Mouse (Mus musculus): ENCODE data around the gene Mef2a.
A peak's percentile ranks its signal among the peaks of the same experiment; 100 is the strongest.
"Not testable (repeated sequence)": the region's sequence is repeated elsewhere in the genome, so short reads cannot be mapped to it uniquely, and the experiment has no call there.

The Mef2a gene

DNA sequence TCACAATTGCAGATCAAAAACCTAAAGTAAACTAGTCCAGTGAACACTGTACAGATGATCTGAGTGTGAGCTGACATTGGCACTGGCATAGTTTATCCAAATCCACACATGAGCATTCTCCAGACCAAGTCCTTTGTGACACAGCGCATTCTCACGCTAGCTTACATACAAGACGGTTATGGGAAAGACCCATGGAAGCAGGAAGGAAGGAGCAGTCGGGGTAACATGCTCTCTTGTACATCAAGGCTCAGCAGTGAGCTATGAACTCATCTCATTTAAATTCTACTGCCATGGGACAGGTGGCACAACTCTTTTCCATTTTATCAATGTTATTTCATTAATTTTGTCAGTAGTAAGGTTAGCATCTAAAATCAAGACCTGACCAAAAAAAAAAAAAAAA lies 3.0 kb downstream of the Mef2a start:
- DNase-seq = no peak

DNA sequence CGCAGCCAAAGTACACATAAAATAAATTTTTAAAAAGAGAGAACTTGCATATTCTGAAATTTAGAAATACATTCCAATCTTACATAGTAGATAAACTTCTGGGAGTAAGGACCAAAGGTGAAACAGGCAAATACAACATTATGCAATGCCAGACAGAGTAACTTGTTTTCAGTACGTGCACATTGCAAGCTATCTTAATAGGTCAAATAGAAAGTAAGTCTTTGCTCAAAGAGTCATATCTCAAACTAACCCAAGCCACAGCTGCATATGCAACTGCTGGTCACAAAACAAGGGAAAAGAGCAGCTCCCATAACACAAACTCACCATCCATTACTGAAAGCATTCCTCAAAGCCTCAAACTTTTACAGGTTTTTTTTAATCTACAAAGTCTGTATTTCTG lies 4.3 kb downstream of the Mef2a start:
- DNase-seq = no peak

DNA sequence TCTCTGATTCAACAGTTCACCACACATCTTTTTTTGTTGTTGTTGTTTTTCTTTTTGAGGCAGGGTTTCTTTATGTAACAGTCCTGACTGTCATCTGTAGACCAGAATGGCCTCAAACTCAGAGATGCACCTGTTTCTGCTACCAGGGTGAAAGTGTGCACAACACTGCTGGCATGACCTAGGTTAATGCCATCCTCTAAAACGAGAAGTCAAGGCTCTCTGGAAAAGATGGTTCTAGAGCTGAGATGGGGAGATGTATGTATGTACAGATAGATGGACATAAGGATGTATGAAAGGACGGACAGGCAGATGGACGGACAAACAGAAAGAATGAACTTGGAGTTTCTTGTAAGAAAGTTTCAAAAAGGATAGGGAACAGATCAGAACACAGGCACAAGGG lies 12.1 kb downstream of the Mef2a start:
- no peak for DNase-seq

DNA sequence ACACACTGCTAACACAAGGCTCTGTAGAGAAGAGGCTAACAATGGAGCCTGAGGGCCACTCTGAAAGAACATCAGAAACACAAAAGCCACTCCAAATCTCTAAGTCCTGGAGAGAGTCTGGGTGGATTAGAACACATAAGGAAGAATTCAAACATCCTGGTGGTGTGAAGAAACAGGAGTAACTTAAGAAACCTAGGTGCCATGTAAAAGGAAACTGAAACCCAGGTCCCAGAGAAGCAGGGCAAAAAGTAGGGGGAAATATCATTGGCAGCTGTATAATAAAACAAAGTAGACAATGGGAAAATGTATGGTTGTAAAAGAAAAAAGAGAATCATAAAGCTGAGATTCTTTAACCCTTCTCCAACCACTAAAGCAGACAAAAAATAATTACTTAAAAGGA lies 12.8 kb downstream of the Mef2a start:
- DNase-seq = no peak

DNA sequence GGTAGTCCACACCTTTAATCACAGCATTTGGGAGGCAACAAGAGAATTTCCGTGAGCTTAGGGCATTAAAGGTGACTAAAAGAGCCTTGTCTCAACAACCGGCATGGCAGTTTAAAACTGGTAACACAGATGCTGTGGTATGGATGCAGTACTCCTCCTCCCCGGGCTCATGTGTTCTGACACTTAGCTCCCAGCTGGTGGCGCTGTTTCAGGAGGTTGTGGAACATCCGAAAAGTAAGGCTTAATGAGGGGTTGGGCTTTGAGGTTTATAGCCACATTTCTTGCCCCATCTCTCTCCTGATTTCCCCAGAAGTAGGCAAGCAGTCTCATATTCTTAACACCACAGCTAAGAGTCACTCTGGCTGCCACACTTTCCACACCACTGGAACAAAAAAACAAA lies 16.8 kb downstream of the Mef2a start:
- no peak for DNase-seq

DNA sequence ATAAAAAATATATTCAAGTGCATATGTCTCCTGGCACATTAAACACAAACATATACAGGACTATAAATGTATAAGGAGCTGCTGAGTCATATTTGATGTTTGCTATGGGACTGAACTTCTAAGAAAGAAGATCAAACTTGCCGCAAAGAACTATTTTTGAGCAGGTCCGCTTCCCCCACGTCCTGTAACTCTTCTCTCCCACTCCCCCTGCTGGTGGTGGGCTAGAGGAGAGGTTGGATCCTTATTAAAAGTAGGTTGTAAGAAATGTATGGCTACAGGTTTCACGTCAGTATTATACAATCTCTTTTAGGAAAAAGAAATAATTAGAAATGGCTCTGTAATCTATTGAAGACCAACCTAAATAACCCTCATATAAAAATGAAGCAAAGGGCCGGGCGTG lies 19.0 kb downstream of the Mef2a start:
- DNase-seq = no peak

DNA sequence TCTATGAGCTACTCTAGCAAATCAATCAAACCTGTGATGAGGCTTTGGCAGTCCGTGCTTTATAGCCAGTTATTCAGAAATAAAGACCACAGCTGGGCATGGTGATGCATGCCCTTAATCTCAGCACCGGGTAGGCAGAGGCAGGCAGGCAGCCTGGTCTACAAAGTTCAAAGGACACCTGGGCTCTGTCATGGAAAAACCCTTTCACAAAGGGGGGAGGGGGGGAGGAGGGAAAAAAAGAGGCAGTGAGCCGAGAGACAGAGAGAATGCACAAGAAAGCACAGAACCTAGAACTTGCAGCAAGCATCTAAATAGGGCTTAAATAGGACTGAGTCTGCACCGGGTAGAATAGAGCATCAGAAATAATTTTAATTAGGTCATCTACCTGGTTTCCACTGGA lies 19.7 kb downstream of the Mef2a start:
- no peak for DNase-seq

DNA sequence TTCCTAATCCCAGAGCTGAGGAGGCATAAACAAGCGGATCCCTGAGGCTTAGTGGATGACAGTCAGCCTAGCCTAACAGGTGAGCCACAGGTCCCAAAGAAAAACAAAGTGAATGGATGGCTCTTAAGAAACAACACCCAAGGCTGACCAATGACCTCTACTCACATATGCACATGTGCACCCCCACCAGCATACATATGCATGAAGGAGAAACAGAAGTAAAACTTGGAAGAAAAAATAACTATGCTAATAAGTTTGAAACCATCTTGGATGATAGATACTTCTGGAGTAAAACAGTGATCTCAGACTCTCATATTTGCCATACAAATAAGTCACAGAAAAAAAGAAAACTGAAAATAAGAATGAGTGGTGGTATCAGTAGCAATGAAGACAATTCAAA lies 28.2 kb downstream of the Mef2a start:
- DNase-seq = no peak

DNA sequence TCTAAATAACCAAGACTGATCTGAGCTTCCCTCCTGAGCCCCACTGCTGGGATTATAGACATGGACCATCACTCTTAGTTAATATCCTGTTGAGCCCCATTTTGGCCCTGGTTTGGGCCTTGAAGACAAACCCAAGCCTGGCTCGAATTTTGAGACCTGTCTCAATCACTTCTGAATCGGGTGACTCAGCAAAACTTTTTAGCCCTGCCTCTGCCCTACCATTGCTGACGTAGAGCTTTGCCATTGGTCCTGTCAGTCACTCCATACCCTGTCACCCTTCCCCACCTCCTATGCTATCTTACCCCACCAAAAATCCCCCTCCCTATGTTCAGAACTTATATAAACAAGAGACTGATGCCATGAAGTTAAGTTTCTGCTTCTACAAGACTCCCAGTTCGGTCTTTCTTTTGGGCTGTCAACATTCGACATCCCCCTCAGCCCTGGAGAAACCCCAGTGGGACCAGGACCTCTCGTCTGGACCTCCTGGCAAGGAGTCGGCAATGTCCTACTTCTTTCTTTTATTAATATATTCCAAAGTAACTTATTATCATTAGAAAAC lies 30.5 kb downstream of the Mef2a start:
- no peak for DNase-seq

DNA sequence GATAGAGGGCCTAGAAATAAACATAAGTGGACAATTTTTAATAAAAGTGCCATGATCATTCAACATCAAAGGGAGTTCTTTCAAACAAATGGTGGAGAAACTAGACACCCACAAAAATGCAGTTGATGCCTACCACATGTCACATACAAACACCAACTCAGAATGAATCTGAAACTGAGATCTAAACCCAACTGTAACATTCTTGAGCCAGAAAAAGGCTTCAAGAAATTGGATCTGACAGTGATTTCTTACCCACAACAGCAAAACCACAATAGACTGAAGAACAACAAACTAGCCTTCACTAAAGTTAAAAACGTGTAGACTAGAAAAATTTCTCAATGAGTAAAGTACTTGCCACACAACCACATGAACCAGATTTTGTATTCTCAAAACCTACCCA lies 52.3 kb downstream of the Mef2a start:
- no peak for DNase-seq

DNA sequence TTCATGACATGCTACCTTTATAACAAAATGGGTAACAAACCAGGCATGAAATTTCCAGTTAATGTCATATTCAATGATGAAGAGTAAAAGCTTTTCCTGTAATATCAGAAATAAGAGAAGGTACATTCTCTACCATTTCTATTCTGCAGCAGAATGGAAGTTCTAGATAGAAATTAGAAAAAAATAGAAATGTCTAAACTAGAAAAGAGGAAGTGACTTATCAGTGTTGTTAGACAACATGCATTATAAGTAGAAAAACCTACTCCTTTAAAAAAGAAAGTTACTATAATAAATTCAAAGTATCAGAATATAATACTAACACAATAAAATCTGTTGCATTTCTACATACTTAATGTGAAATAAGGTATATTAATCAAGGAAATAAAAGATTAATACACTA lies 54.0 kb downstream of the Mef2a start:
- no peak for DNase-seq

DNA sequence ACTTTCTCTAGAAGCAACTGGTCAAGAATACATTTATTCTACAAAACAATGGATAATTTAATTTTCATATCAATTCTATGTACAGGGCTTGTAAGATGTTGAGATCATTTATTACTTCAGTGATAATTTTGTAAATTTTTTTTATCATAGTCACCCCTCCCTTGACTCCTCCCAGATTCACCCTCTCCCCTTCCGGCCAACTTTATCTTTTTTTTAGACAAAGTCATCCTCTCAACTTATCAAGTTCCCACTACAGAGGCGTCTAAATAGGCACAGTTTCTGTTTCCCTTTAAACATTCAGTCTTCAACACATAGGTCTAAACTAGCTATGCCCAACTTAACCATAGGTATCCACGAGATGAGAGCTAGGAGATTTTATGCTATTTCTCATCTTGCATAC lies 59.5 kb downstream of the Mef2a start:
- DNase-seq = no peak

DNA sequence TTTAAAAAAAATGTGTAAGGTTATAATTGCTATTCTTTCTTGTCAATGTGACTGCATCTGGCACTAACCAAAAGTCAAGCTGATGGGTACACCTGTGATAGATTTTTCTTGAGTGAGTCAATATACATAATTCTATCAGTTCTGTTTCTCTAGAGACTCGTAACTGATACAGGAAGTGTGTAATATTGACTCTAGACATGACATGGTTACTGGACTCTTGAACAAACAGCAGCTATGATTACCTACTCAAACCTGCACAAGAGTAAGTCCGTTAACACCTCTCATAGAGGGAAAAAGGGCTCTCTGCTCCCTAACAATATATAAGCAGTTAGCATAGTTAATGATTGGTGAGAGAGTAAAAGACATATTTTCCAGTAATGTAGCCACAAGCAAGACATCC lies 62.5 kb downstream of the Mef2a start:
- DNase-seq = no peak

DNA sequence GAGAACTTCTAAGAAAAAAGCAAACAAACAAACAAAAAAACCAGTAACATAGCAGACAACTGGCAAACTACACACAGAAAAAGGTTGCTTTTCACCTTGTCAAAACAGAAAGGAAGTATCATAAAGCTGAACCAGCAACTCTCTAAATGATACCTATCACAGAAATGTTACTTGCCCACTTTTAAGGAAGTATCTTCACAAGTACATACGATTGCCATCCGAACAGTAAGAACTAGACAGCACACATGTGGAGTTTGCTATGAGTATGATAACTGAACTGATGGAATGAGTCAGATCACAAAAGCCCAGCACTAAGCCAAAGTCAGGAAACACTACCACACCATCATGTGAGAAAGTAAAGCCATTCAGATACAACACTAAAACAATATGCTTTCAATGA lies 64.6 kb downstream of the Mef2a start:
- no peak for DNase-seq

DNA sequence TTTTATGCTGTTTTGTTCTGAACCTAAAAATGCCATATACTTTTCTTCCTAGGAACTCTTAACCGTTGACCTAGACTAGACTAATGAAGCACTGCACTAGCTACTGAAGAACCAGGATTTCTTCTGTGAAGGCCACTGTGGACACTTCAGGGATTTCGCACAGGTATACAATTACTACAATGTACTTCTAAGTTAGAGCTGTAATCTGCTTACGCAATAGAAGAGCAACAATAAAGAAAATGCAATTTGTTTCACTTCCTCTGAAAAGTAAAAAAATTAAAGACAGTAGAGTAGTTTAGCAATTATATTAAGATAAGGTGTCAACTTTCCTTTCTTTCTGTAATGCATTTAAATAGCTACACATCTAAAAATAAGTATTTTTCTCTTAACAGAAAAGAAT lies 65.6 kb downstream of the Mef2a start:
- no peak for DNase-seq

DNA sequence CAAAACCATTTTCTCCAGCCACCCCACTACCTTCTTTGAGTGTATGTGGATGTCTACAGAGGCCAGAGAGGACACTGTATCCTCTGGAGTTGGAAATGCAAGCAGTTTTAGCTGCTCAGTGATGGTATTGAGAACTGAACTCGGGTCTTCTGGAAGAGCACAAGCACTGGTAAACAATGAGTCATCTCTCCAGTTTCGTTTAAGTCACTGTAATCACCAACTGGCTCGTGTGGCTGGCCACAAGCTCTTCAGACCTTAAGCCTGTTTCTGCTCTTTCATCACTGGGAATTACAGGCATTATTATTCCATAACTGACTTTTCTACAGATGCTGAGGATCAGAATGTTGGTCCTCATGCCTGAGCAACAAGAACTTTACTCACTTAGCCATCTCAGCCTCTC lies 67.7 kb downstream of the Mef2a start:
- no peak for DNase-seq

DNA sequence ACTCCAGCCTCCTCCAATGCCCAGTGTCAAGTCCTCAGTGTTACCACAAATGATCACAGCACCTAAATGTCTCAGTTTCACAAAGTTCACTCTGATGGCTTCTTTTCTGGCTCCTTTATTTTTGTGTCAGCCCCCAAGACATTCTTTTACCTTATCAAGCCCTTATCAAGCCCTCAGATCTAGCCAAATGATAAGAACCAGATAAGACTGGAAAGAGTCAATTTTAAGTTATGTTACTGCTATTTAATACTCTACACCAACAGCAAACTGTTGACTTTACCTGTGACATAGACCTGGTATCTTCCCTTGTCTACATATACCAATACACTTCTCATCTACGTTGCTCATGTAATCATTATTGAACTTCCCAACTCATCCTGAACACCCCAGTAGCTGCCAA lies 76.2 kb downstream of the Mef2a start:
- no peak for DNase-seq

DNA sequence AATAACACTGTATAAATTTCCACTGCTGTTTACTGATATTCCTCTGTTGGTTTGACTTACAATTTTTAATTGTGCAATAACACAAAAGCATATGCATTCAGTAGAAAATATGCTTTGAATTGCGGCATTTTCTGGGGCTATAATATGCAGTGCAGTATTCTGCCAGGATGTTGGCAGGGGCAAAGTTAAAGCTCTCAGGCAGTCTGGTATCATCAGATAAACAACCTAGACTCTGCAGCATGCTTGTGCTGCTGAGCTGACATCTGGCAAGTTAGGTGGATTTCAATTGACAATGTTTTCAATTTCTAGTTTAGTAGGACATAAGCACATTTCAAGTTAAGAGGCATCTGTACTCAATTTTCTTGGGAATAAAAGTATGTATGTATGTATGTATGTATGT lies 81.3 kb downstream of the Mef2a start:
- DNase-seq = no peak

DNA sequence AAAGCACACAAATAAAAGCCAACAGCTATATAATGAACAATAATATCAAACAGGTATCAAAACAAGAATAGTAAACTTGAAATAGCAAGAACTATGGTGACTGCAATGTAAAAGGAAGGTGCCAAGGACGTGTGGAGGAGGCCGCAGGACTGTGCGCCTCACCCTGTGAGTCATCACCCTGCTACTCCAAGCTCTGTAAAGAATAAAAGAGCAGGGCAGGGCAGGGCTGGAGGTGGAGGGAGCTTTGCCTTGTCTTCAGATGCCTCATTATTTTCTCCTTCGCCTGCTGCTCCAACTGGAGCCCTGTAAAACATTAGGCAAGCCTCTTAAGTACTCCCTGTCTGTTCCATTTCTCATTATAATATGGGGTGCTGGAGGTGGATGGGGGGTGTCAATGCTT lies 85.2 kb downstream of the Mef2a start:
- DNase-seq = no peak

DNA sequence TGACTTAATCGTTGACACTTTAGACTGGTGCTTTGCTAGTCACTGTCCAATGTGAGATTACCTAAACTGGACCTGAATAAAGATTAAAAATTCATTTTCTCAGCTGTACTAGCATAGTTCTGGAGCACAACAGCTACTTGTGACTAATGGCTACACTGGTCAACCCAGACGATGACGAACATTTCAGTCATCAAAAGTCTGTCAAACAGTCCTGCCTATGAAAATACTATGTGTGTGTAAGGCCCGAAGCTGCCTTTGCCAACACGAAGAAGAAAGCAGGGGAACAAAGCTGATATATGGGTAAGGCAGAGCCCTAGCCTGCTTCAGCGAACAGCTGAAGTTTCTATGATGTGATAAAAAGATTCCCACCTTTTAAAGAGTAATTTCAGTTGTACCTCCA lies 89.1 kb downstream of the Mef2a start:
- no peak for DNase-seq

DNA sequence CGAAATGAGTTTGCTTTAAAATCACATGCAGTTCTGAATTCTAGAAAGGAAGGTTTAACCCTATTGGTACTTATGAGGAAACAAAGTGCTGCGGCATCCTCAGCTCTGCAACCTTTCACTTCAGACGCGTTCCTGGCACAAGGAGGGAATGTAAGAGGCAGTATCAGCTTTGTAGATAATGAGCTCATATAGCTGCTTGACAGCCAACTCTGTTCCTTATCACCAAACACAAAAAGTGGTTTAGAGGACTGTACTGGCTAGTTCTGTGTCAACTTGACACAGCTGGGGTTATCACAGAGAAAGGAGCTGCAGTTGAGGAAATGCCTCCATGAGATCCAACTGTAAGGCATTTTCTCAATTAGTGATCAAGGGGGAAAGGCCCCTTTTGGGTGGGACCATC lies 102.2 kb downstream of the Mef2a start:
- not testable (repeated sequence) for DNase-seq

DNA sequence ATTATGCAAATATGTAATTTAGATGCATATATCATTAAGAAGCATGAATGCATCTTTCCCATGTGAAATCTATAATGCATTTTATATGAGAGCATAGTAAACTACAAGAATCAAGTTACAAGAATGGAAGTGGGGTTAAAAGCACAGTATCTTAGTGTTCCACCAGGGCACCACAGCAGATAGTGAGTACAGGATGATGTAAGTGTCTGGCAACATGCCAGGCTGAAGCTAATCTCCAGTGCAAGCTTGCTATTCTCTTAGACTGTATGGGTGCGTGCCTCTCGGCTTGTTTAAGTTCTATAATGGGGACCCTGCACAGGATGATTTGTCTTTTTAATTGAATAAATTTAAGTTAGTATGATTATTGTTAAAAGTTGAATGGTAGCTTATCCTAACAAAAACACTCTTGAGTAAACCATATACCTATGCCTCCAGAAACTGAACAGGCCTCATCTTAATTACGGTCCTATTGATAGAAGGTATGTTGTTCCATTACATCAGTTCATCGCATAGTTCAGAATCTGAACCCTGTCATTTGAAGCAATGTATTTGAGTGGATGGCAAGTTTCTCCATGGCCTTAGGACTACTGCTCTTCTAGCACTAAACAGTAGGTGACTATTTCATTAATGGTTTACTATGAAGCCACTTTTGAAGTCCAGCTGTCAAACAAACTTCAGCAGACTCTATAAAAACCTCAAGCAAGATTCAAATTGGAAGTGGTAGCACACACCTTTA lies 112.7 kb downstream of the Mef2a start:
- peak; percentile 78 for DNase-seq

DNA sequence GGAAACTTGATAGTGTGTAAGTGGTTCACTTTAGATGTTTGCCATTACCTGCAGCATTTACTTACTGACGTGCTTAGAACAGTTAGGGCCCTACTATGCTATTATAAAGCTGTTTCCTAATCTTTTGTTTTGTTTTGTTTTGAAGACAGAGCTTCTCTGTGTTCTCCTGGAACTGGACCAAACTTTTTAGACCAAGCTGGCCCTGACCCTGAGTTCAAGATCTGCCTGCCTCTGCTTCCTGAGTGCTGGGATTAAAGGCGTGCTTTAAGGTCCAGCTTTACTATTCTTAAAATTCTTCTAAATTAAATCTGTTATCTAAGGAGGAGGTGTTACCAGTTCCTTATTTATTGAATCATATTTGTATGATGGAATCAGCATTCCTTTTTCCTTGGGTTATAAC lies 126.6 kb downstream of the Mef2a start:
- DNase-seq = no peak

DNA sequence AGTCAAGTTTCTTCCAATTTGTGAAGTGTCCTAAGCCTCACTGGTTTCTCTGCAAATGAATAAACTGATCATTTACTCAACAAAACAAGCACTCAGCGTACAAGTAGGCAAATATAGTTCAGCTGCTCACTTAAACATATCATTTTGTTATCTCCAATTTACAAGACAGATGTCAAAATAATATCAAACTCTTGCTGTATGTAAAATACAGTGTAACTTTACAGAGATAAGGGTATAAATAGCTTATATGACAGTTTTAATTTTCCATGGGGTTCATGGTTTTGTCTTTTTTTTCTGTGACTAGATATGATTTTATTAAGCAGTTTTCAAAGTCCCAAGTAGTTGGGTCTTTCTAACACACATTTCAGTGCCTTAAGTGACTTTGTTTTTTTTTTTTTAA lies 127.4 kb downstream of the Mef2a start:
- DNase-seq = no peak

DNA sequence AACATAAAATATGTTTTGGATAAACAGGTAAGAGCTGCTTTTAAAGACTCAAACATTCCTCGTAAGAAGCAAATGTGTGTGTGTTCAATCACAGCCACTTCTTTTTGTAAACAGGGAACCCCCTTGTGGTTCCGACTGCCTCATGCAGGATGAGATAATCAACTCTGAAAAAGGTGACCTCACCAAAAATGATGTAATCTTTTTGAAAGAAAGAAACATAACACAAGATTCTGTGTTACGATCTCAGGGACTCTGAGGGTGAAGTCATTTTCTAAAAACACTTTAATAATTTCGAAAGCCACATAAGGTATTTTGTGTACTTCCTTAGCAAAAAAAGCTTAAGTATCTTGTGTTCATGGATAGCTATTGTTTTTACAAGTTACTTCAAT lies 128.8 kb downstream of the Mef2a start:
- DNase-seq = no peak
